ENCODE assay signal across 25 mouse cellular contexts in genomic region chr19:21440841-21441240, GRCm38 (mm10). TPM values are rescaled to one million over a fixed set of nuclear protein-coding genes. Genes with fewer than 3 reads are reported as not detected.
DNase-seq lines count a peak whose midpoint lies in the region; ATAC-seq and TF ChIP-seq lines count a peak whose summit lies in the region.
"Had no signal": no experiment of that assay in that cellular context is flagged by ENCODE, and none has a peak within 500 bp of the region (broad histone marks: within the 10 kb centered on the region; RNA-seq: fewer than 3 reads in every experiment).

No protein-coding gene starts in this region.

- H3K36me3 ChIP-seq in lung, postnatal 0 days (ENCODE audit: insufficient read depth, low read length), result no peaks in the 10 kb centered on the region
- no peaks in the 10 kb centered on the region for H3K36me3 ChIP-seq in forebrain, postnatal 0 days (ENCODE audit: insufficient read depth)
- no peaks in the 10 kb centered on the region for H3K36me3 ChIP-seq in forebrain, embryonic 12.5 days (replicated peaks)
- H3K36me3 ChIP-seq: embryonic facial prominence, embryonic 15.5 days; G1E; heart, embryonic 15.5 days; limb, embryonic 12.5 days; liver, embryonic 13.5 days; midbrain, embryonic 15.5 days had no signal

- no peak for TF ChIP-seq CTCF in lung, postnatal 0 days (IDR thresholded peaks at IDR 0.05)
- TF ChIP-seq CTCF in bone marrow, adult 2 months (IDR thresholded peaks at IDR 0.05; ENCODE audit: control insufficient read depth, insufficient read depth, low read length), result no peak
- TF ChIP-seq CTCF in forebrain, postnatal 0 days (IDR thresholded peaks at IDR 0.05; ENCODE audit: low read depth), result no peak

- peak; percentile 52 for DNase-seq in lung, postnatal 0 days (ENCODE audit: low spot score)
- DNase-seq in lung, postnatal 14 days, result no peak
- no peak for DNase-seq in urinary bladder, postnatal 25 days (ENCODE audit: low spot score)
- DNase-seq in forebrain, postnatal 0 days, result no peak
- DNase-seq: adrenal gland, adult 8-10 months; B cell, adult 2 months; cerebellum, adult 8-10 months; gastrocnemius, postnatal 36 days; heart, postnatal 36 days; kidney, postnatal 25 days; liver, embryonic 13.5 days; lung, postnatal 10 days had no signal

- H3K4me3 ChIP-seq in lung, postnatal 0 days (ENCODE audit: low read depth, low read length), result no peak overlapping the region
- peak overlapping the region; percentile 29 for H3K4me3 ChIP-seq in bone marrow, adult 2 months (replicated peaks; ENCODE audit: control insufficient read depth, low read depth, low read length)
- no peak overlapping the region for H3K4me3 ChIP-seq in forebrain, postnatal 0 days (ENCODE audit: low read depth, low read length)
- H3K4me3 ChIP-seq in forebrain, embryonic 12.5 days (replicated peaks), result no peak overlapping the region
- H3K4me3 ChIP-seq: embryonic facial prominence, embryonic 15.5 days; heart, embryonic 15.5 days; limb, embryonic 12.5 days; liver, embryonic 13.5 days; midbrain, embryonic 15.5 days had no signal

- no peaks in the 10 kb centered on the region for H3K9me3 ChIP-seq in lung, postnatal 0 days (ENCODE audit: low read length)
- H3K9me3 ChIP-seq in forebrain, postnatal 0 days (ENCODE audit: low read length), result no peaks in the 10 kb centered on the region
- no peaks in the 10 kb centered on the region for H3K9me3 ChIP-seq in forebrain, embryonic 12.5 days
- H3K9me3 ChIP-seq: embryonic facial prominence, embryonic 15.5 days; G1E; heart, embryonic 15.5 days; limb, embryonic 12.5 days; liver, embryonic 13.5 days; midbrain, embryonic 15.5 days had no signal

- WGBS in lung, postnatal 0 days, result 65% methylated on average over 6 of the region's 6 CpGs
- 12% methylated on average over 6 of the region's 6 CpGs for WGBS in bone marrow, adult 2 months
- 89% methylated on average over 6 of the region's 6 CpGs for WGBS in forebrain, postnatal 0 days
- 87% methylated on average over 6 of the region's 6 CpGs for WGBS in forebrain, embryonic 12.5 days

- no peak overlapping the region for H3K9ac ChIP-seq in lung, postnatal 0 days (replicated peaks; ENCODE audit: low read depth)
- no peak overlapping the region for H3K9ac ChIP-seq in forebrain, postnatal 0 days
- H3K9ac ChIP-seq in forebrain, embryonic 12.5 days, result no peak overlapping the region
- H3K9ac ChIP-seq: embryonic facial prominence, embryonic 15.5 days; heart, embryonic 15.5 days; limb, embryonic 12.5 days; liver, embryonic 13.5 days; midbrain, embryonic 15.5 days had no signal

- H3K27me3 ChIP-seq in lung, postnatal 0 days (replicated peaks; ENCODE audit: insufficient read depth, low read length), result no peaks in the 10 kb centered on the region
- H3K27me3 ChIP-seq in forebrain, postnatal 0 days (ENCODE audit: insufficient read depth, low read length), result no peaks in the 10 kb centered on the region
- H3K27me3 ChIP-seq in forebrain, embryonic 12.5 days, result no peaks in the 10 kb centered on the region
- H3K27me3 ChIP-seq: CH12.LX; embryonic facial prominence, embryonic 15.5 days; heart, embryonic 15.5 days; limb, embryonic 12.5 days; liver, embryonic 13.5 days; midbrain, embryonic 15.5 days had no signal

- TF ChIP-seq EP300 in lung, postnatal 0 days (IDR thresholded peaks at IDR 0.05), result peak; percentile 62

- ATAC-seq in lung, postnatal 0 days, result no peak
- peak; percentile 22 to 55; a peak in 1 of 4 replicates for ATAC-seq in hematopoietic stem cell, adult 5-6 weeks (replicated peaks in 1 of 2; ENCODE audit: insufficient read depth in 1 of 2, low FRiP score in 2 of 2, low TSS enrichment in 1 of 2, low read depth in 1 of 2, poor library complexity in 2 of 2, severe bottlenecking in 2 of 2)
- no peak for ATAC-seq in forebrain, postnatal 0 days
- ATAC-seq in forebrain, embryonic 12.5 days (ENCODE audit: low FRiP score), result no peak
- ATAC-seq: forebrain, embryonic 16.5 days; hindbrain, postnatal 0 days; intestine, postnatal 0 days; midbrain, embryonic 15.5 days had no signal

- TF ChIP-seq POLR2A in bone marrow, adult 2 months (IDR thresholded peaks at IDR 0.05; ENCODE audit: borderline replicate concordance, control insufficient read depth, low read depth, low read length), result no peak

- no peaks in the 10 kb centered on the region for H3K4me1 ChIP-seq in lung, postnatal 0 days (ENCODE audit: insufficient read depth, low read depth, low read length)
- H3K4me1 ChIP-seq in bone marrow, adult 2 months (ENCODE audit: control insufficient read depth, insufficient read depth, low read length), result peaks cover 5% of the 10 kb centered on the region
- H3K4me1 ChIP-seq in forebrain, postnatal 0 days (ENCODE audit: insufficient read depth), result no peaks in the 10 kb centered on the region
- no peaks in the 10 kb centered on the region for H3K4me1 ChIP-seq in forebrain, embryonic 12.5 days
- H3K4me1 ChIP-seq: embryonic facial prominence, embryonic 15.5 days; heart, embryonic 15.5 days; limb, embryonic 12.5 days; liver, embryonic 13.5 days; midbrain, embryonic 15.5 days had no signal

- no peak overlapping the region for H3K27ac ChIP-seq in lung, postnatal 0 days (ENCODE audit: low read length)
- peak overlapping the region; percentile 96; the same call in 1 of the 2 replicates for H3K27ac ChIP-seq in bone marrow, adult 2 months (ENCODE audit: control insufficient read depth, insufficient read depth, low read depth, low read length, poor library complexity)
- no peak overlapping the region for H3K27ac ChIP-seq in forebrain, postnatal 0 days (ENCODE audit: low read depth, low read length)
- H3K27ac ChIP-seq in forebrain, embryonic 12.5 days, result no peak overlapping the region
- H3K27ac ChIP-seq: embryonic facial prominence, embryonic 15.5 days; heart, embryonic 15.5 days; hindbrain, postnatal 0 days; limb, embryonic 12.5 days; liver, embryonic 13.5 days; midbrain, embryonic 15.5 days; stomach, postnatal 0 days had no signal

- no peak overlapping the region for H3K4me2 ChIP-seq in lung, postnatal 0 days (replicated peaks; ENCODE audit: low read depth, low read length)
- no peak overlapping the region for H3K4me2 ChIP-seq in forebrain, postnatal 0 days (ENCODE audit: low read depth)
- no peak overlapping the region for H3K4me2 ChIP-seq in forebrain, embryonic 12.5 days
- H3K4me2 ChIP-seq: embryonic facial prominence, embryonic 15.5 days; heart, embryonic 15.5 days; limb, embryonic 12.5 days; liver, embryonic 13.5 days; midbrain, embryonic 15.5 days had no signal

RNA-seq across cellular contexts. Expression of gene Gda, which starts 32.4 kb away (rescaled TPM):
- 1.7 and 2.0 TPM in 2 replicates for polyA plus RNA-seq in lung, postnatal 0 days (2015; fragmentation: Nextera tagmentation; extraction: Ambion mirVana)
- 51.2 TPM in 2 replicates for polyA plus RNA-seq in bone marrow, adult 2 months (2011; ENCODE audit: insufficient read depth, insufficient read length, low replicate concordance, missing spikeins)
- 14.5 and 38.6 TPM in 2 replicates for total RNA-seq in hematopoietic stem cell, adult 5-6 weeks (2017)
- total RNA-seq in forebrain, postnatal 0 days (2014; rRNA removed), result 49.6 and 50.6 TPM in 2 replicates
- polyA plus RNA-seq in forebrain, postnatal 0 days (2015; fragmentation: Nextera tagmentation; extraction: Ambion mirVana), result 3.3 and 9.7 TPM in 2 replicates
- polyA plus RNA-seq in forebrain, embryonic 12.5 days (2016; fragmentation: Nextera tagmentation; extraction: Ambion mirVana), result 0.05 and 0.10 TPM in 2 replicates
- total RNA-seq: CH12.LX had no signal
- polyA plus RNA-seq: limb, embryonic 12.5 days had no signal

Comparison
In these comparisons a context has a peak if more than half of its experiments do, and no peak if none do; other contexts are left out.
1. ATAC-seq: peak in hematopoietic stem cell, adult 5-6 weeks (2 of 2); none in lung, postnatal 0 days (single experiment), forebrain, postnatal 0 days (single experiment) and forebrain, embryonic 12.5 days (single experiment).